Mouse (Mus musculus) gastrocnemius, adult 8-10 months (tissue): ENCODE measurements around the gene Aplp2. TPM values are rescaled to one million over a fixed set of nuclear protein-coding genes. Genes with fewer than 3 reads are reported as not detected.
A peak's percentile ranks its signal among the peaks of the same experiment; 100 is the strongest.

Source experiments
- DNase-seq, 2 experiments: peaks; one replicate each; pipeline ENCODE4 v3.0.0; 2022; ENCODE audit warnings: low spot score in 2 of 2
- total RNA-seq, 4 experiments: library from RNA; stranded (reverse); gene quantifications; 2 replicates each; pipeline ENCODE4 v1.2.4; 2022

Gene Aplp2
- total RNA-seq: 100 to 1,000 TPM in 3 of 4 experiments, 10 to 100 TPM in 1; 91.3 to 137 (median 108) TPM

- DNase-seq: peak; percentile 95 to 96
Observed at GRCm38 (mm10) chr9:31211690-31212499, at the start of gene Aplp2. Gene Aplp2 (minus strand): TSS chr9:31211815.

- DNase-seq: no peak
Observed at GRCm38 (mm10) chr9:31260219-31260618, 48.6 kb upstream of the Aplp2 start.

DNA sequence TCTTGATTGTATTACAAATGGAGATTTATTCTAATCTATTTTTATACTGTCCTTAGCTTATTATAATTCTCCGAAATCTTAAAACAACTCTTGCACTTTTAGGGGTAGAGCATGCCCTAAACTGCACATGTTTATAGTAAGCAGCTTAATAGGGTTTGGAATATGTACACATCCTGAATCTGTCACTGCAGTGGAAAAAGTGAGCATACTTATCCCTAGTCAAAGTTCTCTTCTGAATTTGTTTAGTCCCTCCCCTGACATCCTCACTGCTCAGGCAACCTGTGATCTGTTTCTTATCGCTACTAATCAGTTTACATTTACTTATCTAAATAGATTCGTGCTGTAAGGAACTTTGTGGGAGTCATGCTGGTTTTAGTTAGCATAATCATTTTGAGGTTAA is 46.6 kb upstream of the Aplp2 start:
- DNase-seq: no peak

DNA sequence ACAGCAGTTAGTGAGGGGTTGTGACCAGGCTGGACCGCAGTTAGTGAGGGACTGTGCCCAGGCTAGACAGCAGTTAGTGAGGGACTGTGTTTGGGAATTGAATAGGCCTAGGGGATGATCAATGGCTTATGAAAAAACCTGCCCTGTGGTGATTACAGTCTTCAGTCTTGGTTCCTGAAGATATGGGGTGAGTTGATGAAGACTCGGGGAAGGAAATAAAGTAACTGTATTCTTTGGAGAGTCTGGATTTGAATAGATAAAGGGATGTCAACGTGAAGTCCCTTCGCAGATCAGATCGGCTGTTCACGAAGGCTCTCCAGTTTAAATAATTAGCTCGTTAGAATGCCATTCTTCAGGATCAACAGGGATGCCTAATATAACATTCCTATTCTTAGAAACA is 44.3 kb upstream of the Aplp2 start:
- no peak for DNase-seq

GRCm38 (mm10) chr9:31254697-31255004 is 43.0 kb upstream of the Aplp2 start:
- DNase-seq: no peak

- DNase-seq: no peak
Observed at GRCm38 (mm10) chr9:31253866-31254696, 42.5 kb upstream of the Aplp2 start.

DNA sequence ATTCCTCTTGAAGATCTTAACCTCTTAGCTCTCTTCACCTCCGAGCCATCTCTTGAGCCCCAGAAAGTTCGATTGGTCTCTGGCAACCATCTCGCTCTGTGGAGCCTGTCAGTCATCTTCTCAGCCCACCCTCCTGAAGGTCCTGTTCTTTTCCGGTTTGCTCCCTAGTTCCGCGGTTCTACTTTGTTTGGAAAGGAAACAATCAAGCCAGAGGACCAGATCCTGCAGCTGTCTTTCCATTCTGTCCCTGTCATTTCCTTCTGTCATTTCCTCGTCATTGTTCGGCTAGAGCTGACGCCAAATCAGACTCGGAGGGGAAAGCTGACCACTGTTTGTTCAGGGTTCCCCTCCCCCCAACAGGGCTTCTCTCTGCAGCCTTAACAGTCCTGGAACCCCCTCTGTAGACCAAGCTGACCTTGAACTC is 41.7 kb upstream of the Aplp2 start:
- no peak for DNase-seq

GRCm38 (mm10) chr9:31252182-31252799 is 40.7 kb upstream of the Aplp2 start:
- DNase-seq: no peak

- DNase-seq: no peak
Observed at GRCm38 (mm10) chr9:31247447-31248220, 36.0 kb upstream of the Aplp2 start.

DNA sequence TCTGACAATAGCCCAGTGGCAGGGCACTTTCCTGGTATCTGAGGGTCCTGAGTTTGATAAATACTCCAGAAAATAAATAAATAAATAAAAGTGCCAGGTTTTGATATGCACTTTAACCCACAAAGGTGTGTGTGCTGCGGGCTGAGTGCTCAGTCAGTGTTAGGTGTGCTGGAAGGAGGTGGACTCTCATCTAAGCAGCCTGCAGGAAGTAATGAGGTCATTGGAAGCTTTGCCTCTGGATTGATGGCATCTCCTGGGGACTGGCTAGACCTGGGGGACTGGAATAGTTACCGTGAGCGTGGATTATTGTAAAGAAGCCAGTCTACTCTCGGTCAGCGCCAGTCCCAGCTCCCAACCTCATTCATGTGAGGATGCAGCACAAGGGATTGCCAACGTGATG is 34.8 kb upstream of the Aplp2 start:
- no peak for DNase-seq

DNA sequence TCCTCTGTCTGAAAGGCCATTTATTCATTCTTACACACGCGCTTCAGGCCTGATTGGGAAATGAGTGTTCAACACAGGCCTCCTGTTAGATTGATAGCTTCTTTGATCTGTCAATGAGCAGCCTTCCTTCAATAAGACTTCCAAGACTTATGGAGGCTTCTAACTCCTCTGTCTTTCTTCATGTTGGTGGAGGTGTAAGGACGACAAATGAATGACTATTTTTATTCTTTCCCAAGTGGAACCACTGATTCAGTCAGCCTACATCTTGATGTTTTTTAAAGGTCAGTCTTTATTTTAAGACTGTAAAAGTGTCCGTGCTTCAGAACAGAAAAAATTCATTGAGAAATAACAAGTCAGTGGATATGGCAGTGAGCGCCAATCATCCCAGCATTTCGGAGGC is 33.4 kb upstream of the Aplp2 start:
- no peak for DNase-seq

GRCm38 (mm10) chr9:31243939-31244333 is 32.3 kb upstream of the Aplp2 start:
- no peak for DNase-seq

DNA sequence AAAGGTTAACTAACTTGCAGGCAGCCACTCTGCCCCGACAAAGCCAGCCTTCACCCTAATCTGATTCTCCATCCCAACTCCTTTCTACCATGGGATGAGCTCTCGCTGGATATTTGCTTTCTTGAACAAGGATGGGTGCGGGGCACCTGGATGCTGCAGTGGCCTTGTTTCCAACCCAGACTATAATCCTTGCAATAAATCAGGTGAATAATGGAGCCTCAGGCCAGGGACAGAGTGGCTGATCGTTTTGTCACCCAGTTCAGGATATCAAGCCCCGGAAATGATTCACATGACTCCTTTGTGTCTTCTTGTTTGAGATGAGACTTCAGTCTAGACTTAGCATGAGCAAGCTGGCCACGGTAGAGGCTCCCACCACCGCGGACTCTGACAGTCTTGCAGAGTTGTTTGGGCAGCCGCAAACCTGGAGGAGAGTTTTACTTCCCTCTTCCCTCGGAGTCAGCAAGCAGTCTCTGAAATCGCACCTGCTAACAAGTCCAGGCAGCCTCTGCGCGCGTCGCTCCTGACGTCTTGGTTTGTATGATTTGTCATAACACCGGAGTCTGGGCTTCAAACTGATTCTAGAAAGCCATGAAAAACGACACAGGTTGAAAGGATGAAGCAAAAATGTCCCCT is 31.8 kb upstream of the Aplp2 start:
- DNase-seq: no peak

DNA sequence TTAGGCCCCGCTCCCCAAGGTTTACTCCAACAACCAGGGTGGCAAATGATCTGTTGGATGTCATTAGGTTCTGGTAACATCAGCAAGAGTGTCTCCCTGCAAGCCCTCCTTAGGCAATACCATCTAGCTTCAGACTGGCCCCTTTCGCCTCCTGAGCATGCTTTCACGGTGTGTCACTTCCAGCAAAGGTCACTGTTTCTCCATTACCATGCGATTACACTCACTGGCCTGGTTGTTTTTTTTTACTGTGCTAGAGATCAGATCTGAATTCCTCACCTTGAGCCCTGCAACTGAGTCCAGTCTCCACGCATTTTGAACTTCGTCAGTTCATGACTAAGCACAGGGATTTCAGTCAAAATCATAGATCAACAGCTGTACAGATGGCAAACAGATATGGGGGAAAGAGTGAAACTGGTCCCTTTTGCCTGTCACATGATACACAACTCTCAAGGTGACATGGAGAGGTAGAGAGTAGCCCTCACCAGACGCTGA is 29.6 kb upstream of the Aplp2 start:
- DNase-seq: no peak

DNA sequence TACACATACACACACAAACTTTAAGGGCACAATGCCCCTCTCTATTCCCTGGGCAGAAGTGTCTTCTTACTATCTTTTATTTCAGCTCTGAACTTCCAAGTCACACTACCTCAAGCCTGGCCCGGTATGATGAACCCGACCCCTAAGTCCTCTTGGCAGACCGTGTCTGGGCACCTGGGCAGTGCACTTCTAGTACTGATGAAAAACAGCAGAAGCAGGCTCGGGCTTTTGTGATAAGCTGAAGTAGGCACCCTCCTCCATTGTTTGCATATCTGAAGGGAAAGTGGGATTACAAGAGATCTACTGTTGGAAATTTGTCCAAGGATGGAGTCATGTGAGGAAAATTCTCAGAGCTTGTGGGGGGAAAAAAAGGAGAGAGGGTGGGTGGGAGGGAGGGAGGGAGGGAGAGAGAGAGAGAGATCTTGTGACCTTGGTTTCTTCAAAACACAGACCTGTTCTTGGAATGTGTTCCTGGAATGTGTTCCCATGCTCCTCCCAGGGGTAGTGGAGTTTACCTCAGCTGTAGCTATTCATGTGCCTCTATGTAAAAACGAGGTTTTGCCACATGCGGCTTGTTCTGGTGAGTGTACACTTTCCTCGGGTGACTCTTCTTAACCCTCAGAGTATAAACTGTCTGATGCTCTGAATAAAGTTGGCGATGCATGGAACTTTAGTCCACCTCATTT is 29.1 kb upstream of the Aplp2 start:
- no peak for DNase-seq

DNA sequence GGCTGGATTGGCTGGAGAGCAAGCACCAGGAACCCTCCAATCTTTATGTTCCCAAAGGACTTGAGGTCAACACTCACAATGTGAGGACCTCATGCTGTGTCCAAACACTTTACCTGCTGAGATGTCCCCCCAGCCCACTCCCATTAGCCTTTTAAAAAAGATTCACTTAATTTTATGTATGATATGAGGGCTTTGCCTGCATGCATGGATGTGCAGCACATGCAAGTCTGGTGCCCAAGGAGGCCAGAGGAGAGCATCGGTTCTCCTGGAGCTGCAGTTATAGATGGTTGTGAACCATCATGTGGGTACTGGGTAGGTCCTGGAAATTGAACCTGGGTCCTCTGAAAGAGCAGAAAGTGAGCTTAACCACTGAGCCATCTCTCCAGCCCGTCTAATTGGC is 27.9 kb upstream of the Aplp2 start:
- DNase-seq: no peak

GRCm38 (mm10) chr9:31238526-31238925 is 26.9 kb upstream of the Aplp2 start:
- no peak for DNase-seq

DNA sequence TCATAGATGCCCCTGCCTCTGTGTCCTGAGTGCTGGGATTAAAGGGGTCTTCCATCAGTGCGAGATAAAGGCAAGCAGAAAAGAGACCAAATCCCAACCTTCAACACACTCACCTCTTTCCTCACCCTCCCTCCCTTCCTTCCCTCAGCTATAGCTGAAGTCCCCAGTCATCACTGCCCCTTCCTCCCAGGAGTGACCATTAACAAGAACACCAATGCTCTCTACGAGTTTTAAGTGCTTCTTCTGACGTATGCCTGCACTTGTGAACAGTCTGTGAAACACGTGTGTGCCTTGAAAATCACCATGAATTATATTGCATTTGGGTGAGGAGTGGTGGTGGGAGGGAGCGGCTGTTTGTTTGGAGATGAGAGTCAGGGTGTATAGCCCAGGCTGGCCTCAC is 24.5 kb upstream of the Aplp2 start:
- DNase-seq: no peak

DNA sequence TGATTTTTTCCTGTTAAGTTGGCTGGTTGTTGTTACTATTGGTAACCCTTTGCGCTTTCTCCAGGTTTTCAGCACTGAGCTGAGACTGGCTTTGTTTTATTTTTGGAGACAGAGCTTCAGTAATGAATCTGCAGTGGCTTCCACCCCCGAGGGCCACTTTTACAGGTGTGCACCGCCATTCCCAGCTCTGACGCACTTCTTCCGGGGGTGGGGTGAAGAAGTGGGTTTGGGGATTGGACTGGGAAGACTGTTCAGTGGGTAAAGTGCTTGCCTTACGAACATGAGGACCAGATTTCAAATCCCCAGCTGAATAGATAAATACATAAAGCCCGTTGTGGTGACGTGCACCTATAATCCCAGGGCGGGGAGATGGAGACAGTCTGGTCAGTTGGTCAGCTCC is 23.9 kb upstream of the Aplp2 start:
- DNase-seq: no peak

DNA sequence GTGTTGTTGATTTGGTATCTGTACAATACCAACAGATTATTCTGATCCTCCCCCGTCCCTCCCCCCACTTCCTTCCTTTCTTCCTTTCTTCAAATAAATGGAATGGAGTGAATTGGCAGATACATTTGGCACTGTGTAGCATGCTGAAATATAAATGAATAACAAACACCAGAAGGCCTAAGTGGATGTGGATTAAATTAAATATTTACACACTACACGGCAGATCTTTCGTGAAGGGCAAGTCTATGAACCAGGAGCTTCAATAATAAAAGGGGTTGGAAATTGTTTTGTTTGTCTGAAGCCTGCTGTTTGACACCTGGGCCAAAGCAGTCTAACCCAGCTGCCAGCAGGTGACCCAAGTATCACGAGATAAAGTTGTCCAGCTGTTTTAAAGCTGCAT is 23.4 kb upstream of the Aplp2 start:
- no peak for DNase-seq
